Mouse (Mus musculus) midbrain, embryonic 16.5 days (tissue): ENCODE measurements around the gene Adap1. TPM values are rescaled to one million over a fixed set of nuclear protein-coding genes. Genes with fewer than 3 reads are reported as not detected.

Source experiments
- ATAC-seq: fragments of 200-750 bp; cut with Nextera tagmentation; 2 replicates; pipeline ENCODE4 v1.8.0; 2017; ENCODE audit warnings: moderate TSS enrichment
- H3K27ac ChIP-seq: fragments of 300-500 bp; sonication (generic); 2 replicates; pipeline ENCODE4 v1.5.1; 2014; ENCODE audit warnings: mild to moderate bottlenecking, low read length, mixed read lengths
- H3K27me3 ChIP-seq: fragments of 300-500 bp; sonication (generic); 2 replicates; pipeline ENCODE4 v1.6.1; 2014; ENCODE audit warnings: low read depth, low read length, mixed read lengths; ENCODE audit not compliant: control insufficient read depth, insufficient read depth
- H3K36me3 ChIP-seq: fragments of 300-500 bp; sonication (generic); 2 replicates; pipeline ENCODE4 v1.6.1; 2014; ENCODE audit warnings: mild to moderate bottlenecking, low read length, moderate library complexity, mixed read lengths; ENCODE audit not compliant: control insufficient read depth, insufficient read depth
- H3K4me1 ChIP-seq: fragments of 300-500 bp; sonication (generic); 2 replicates; pipeline ENCODE4 v1.6.1; 2014; ENCODE audit warnings: mild to moderate bottlenecking, low read length, mixed read lengths; ENCODE audit not compliant: control insufficient read depth, insufficient read depth
- H3K4me2 ChIP-seq: fragments of 300-500 bp; sonication (generic); 2 replicates; pipeline ENCODE4 v1.6.1; 2014; ENCODE audit warnings: mild to moderate bottlenecking, low read length, mixed read lengths
- H3K4me3 ChIP-seq: fragments of 300-500 bp; sonication (generic); 2 replicates; pipeline ENCODE4 v1.5.1; 2014; ENCODE audit warnings: low read depth, mild to moderate bottlenecking, low read length, moderate library complexity, mixed read lengths
- H3K9ac ChIP-seq: fragments of 300-500 bp; sonication (generic); 2 replicates; pipeline ENCODE4 v1.6.1; 2014; ENCODE audit warnings: low read depth, low read length, mixed read lengths
- H3K9me3 ChIP-seq: fragments of 300-500 bp; sonication (generic); replicated peaks from 2 replicates; pipeline ENCODE4 v1.6.1; 2014; ENCODE audit warnings: mild to moderate bottlenecking, low read length, mixed read lengths; ENCODE audit not compliant: control insufficient read depth, poor library complexity, severe bottlenecking
- WGBS: fragments of 180-500 bp; shearing (Covaris S2); extraction: QIAGEN DNeasy Blood & Tissue Kit; methylation state at CpG from one replicate; pipeline ENCODE4 v1.1.7; 2014; 5-methylcytosine and 5-hydroxymethylcytosine counted together
- polyA plus RNA-seq: library from polyadenylated mRNA; unstranded; fragments of >200 nt; fragmentation: Nextera tagmentation; extraction: Ambion mirVana; gene quantifications from 2 replicates; pipeline ENCODE4 v1.2.1, GENCODE M21; 2015

Gene Adap1
- 66.9 and 68.5 TPM in 2 replicates for polyA plus RNA-seq

GRCm38 (mm10) chr5:139325395-139325966 is at the start of gene Adap1:
Adap1 (minus strand) TSS chr5:139325622.
- peak within 1 kb of the TSS; percentile 78 for H3K27ac ChIP-seq
- WGBS, result 2% methylated on average over 55 of the region's 61 CpGs
- ATAC-seq, result peak; percentile 82
- H3K27me3 ChIP-seq, result peaks cover 8% of the 10 kb centered on the region; the same call in 1 of the 2 replicates
- no peaks in the 10 kb centered on the region for H3K9me3 ChIP-seq
- H3K9ac ChIP-seq, result peak within 1 kb of the TSS; percentile 91
- H3K4me2 ChIP-seq, result peak within 1 kb of the TSS; percentile 69
- no peaks in the 10 kb centered on the region for H3K36me3 ChIP-seq
- H3K4me1 ChIP-seq, result peaks cover 15% of the 10 kb centered on the region
- peak within 1 kb of the TSS; percentile 80 for H3K4me3 ChIP-seq

DNA sequence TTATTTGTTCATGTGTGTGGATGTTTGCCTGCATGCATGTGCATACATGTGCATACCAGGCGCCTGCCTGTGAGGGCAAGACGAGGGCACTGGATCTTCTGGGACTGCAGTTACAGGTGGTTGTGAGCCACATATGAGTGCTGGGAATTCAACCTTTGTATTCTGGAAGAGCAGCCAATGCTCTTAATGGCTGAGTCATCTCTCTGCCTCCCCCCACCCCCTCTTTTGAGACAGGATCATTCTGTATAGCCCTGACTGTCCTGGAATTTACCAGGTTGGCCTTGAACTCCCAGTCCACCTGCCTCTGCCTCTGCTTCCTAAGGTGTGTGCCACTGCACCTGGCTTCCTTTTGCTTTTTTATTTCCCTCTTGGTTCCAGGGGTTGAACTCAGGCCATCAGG is 49.4 kb upstream of the Adap1 start:
- H3K4me3 ChIP-seq, result no peak overlapping the region
- ATAC-seq, result no peak
- 85% methylated on average over 2 of the region's 2 CpGs for WGBS

DNA sequence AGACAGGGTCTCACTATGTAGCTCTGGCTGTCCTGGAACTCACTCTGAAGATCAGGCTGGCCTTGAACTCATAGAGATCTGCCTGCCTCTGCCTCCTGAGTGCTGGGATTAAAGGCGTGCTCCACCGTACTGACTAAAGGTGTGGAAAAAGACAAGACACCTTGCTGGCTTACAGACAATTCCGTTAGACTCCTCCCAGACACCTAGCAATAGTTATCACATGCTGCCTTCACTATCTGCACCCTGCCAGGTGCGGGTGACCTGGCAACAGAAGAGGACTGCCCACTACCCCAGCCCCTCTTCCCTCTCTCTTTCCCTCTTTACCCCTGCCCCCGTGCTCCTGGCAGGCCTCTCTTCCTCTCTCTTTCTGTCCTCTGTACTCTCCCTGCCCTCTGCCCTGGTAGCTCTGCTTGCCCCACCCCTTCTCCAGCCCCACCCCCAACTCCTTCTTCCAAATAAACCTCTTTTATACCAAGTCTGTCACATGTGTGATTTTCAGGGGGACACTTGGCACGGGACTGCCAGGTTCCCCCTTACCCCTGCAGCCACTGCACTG is 48.5 kb upstream of the Adap1 start:
- no peaks in the 10 kb centered on the region for H3K36me3 ChIP-seq
- no peaks in the 10 kb centered on the region for H3K27me3 ChIP-seq
- no peak overlapping the region for H3K27ac ChIP-seq
- ATAC-seq, result no peak
- H3K4me2 ChIP-seq, result no peak overlapping the region
- H3K4me3 ChIP-seq, result no peak overlapping the region
- 83% methylated on average over 6 of the region's 6 CpGs for WGBS
- H3K9me3 ChIP-seq, result no peaks in the 10 kb centered on the region
- no peak overlapping the region for H3K9ac ChIP-seq
- H3K4me1 ChIP-seq, result peaks cover 20% of the 10 kb centered on the region

More for the DNA sequence above, 49.4 kb upstream of the Adap1 start:
- H3K27ac ChIP-seq, result no peak overlapping the region
- H3K4me1 ChIP-seq, result peaks cover 20% of the 10 kb centered on the region
- no peaks in the 10 kb centered on the region for H3K36me3 ChIP-seq
- no peak overlapping the region for H3K4me2 ChIP-seq
- no peaks in the 10 kb centered on the region for H3K9me3 ChIP-seq
- H3K27me3 ChIP-seq, result no peaks in the 10 kb centered on the region
- no peak overlapping the region for H3K9ac ChIP-seq

GRCm38 (mm10) chr5:139373126-139373525 is 47.7 kb upstream of the Adap1 start:
- Histone ChIP-seq H3K4me3 (no peak overlapping the region), H3K9ac (no peak overlapping the region), H3K4me1 (peaks cover 20% of the 10 kb centered on the region), H3K36me3 (no peaks in the 10 kb centered on the region), H3K27me3 (no peaks in the 10 kb centered on the region), H3K4me2 (peak overlapping the region; percentile 87), H3K27ac (no peak overlapping the region), H3K9me3 (no peaks in the 10 kb centered on the region)
- 90% methylated on average over 3 of the region's 3 CpGs for WGBS
- no peak for ATAC-seq

- WGBS, result 2% methylated on average over 39 of the region's 39 CpGs
- ATAC-seq, result peak; percentile 92
Observed at GRCm38 (mm10) chr5:139371631-139372401, 46.4 kb upstream of the Adap1 start.

GRCm38 (mm10) chr5:139371118-139371517 is 45.7 kb upstream of the Adap1 start:
- no peaks in the 10 kb centered on the region for H3K27me3 ChIP-seq
- 0 out of 2 replicates have a peak overlapping the region, but pooled peaks have one; percentile 34 for H3K9ac ChIP-seq
- ATAC-seq, result no peak
- no peaks in the 10 kb centered on the region for H3K36me3 ChIP-seq
- peak overlapping the region; percentile 87 for H3K4me2 ChIP-seq
- H3K9me3 ChIP-seq, result no peaks in the 10 kb centered on the region
- H3K4me3 ChIP-seq, result peak overlapping the region; percentile 75
- WGBS, result 57% methylated on average over 5 of the region's 5 CpGs
- H3K4me1 ChIP-seq, result peaks cover 20% of the 10 kb centered on the region
- no peak overlapping the region for H3K27ac ChIP-seq

More at GRCm38 (mm10) chr5:139371631-139372401, 46.4 kb upstream of the Adap1 start:
- no peaks in the 10 kb centered on the region for H3K27me3 ChIP-seq
- peak overlapping the region; percentile 89 for H3K9ac ChIP-seq
- H3K27ac ChIP-seq, result peak overlapping the region; percentile 79
- H3K36me3 ChIP-seq, result no peaks in the 10 kb centered on the region
- no peaks in the 10 kb centered on the region for H3K9me3 ChIP-seq
- H3K4me3 ChIP-seq, result peak overlapping the region; percentile 75
- H3K4me1 ChIP-seq, result peaks cover 20% of the 10 kb centered on the region
- H3K4me2 ChIP-seq, result peak overlapping the region; percentile 87

DNA sequence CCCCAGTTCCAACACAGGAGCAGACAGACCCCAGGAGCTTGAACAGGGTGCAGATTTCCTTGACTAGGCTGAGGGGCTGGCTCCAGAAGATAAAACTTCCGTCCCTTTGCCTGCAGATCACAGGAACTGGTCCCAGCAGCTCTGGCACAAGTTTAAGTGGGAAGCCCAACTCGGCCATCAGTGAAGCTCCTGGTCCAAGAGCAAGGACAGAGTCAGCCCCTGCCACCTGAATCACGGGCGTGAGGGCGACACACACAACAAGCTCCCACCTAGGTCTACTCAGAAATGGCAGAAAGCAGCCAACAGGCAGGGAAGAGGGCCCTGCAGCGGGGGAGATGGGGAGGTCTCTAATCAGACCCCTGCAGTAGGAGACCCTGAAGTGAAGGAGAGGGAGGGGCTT is 44.9 kb upstream of the Adap1 start:
- Histone ChIP-seq H3K4me3 (no peak overlapping the region), H3K27me3 (no peaks in the 10 kb centered on the region), H3K9me3 (no peaks in the 10 kb centered on the region), H3K36me3 (no peaks in the 10 kb centered on the region), H3K4me2 (no peak overlapping the region), H3K9ac (peak overlapping the region; percentile 34; the same call in 1 of the 2 replicates), H3K27ac (no peak overlapping the region), H3K4me1 (peaks cover 20% of the 10 kb centered on the region)
- WGBS, result 91% methylated on average over 6 of the region's 6 CpGs
- ATAC-seq, result no peak

GRCm38 (mm10) chr5:139368638-139369320 is 43.4 kb upstream of the Adap1 start:
- Histone ChIP-seq H3K27ac (no peak overlapping the region), H3K9me3 (no peaks in the 10 kb centered on the region), H3K27me3 (no peaks in the 10 kb centered on the region), H3K36me3 (no peaks in the 10 kb centered on the region), H3K9ac (no peak overlapping the region), H3K4me2 (no peak overlapping the region), H3K4me1 (peaks cover 29% of the 10 kb centered on the region), H3K4me3 (no peak overlapping the region)
- 83% methylated on average over 11 of the region's 11 CpGs for WGBS
- ATAC-seq, result no peak
